Mouse (Mus musculus) forebrain, embryonic 15.5 days (tissue): ENCODE results near the gene Prickle1. TPM values are rescaled to one million over a fixed set of nuclear protein-coding genes. Genes with fewer than 3 reads are reported as not detected.

Experiments used
- ATAC-seq: fragments of 200-750 bp; cut with Nextera tagmentation; replicated peaks from 2 replicates; pipeline ENCODE4 v1.8.0; 2017; ENCODE audit warnings: mild to moderate bottlenecking, moderate TSS enrichment, moderate library complexity
- H3K27ac ChIP-seq: fragments of 300-500 bp; sonication (generic); replicated peaks from 2 replicates; pipeline ENCODE4 v1.5.1; 2015; ENCODE audit warnings: mild to moderate bottlenecking, inconsistent platforms
- H3K27me3 ChIP-seq: fragments of 300-500 bp; sonication (generic); 2 replicates; pipeline ENCODE4 v1.6.1; 2015; ENCODE audit warnings: inconsistent platforms
- H3K36me3 ChIP-seq: fragments of 300-500 bp; sonication (generic); 2 replicates; pipeline ENCODE4 v1.6.1; 2015; ENCODE audit warnings: mild to moderate bottlenecking, inconsistent platforms
- H3K4me1 ChIP-seq: fragments of 300-500 bp; sonication (generic); 2 replicates; pipeline ENCODE4 v1.6.1; 2015; ENCODE audit warnings: inconsistent platforms
- H3K4me2 ChIP-seq: fragments of 300-500 bp; sonication (generic); replicated peaks from 2 replicates; pipeline ENCODE4 v1.6.1; 2015; ENCODE audit warnings: mild to moderate bottlenecking, inconsistent platforms
- H3K4me3 ChIP-seq: fragments of 300-500 bp; sonication (generic); 2 replicates; pipeline ENCODE4 v1.5.1; 2015; ENCODE audit warnings: mild to moderate bottlenecking, inconsistent platforms
- H3K9ac ChIP-seq: fragments of 300-500 bp; sonication (generic); replicated peaks from 2 replicates; pipeline ENCODE4 v1.6.1; 2015; ENCODE audit warnings: mild to moderate bottlenecking, inconsistent platforms
- H3K9me3 ChIP-seq: fragments of 300-500 bp; sonication (generic); 2 replicates; pipeline ENCODE4 v1.6.1; 2016; ENCODE audit warnings: inconsistent platforms
- WGBS: fragments of 180-500 bp; shearing (Covaris S2); methylation state at CpG from one replicate; pipeline ENCODE4 v1.1.7; 2015; ENCODE audit warnings: mixed read lengths; 5-methylcytosine and 5-hydroxymethylcytosine counted together
- polyA plus RNA-seq: library from polyadenylated mRNA; unstranded; fragments of >200 nt; fragmentation: Nextera tagmentation; extraction: Ambion mirVana; gene quantifications from 2 replicates; pipeline ENCODE4 v1.2.1, GENCODE M21; 2015

The Prickle1 gene
- polyA plus RNA-seq, 1 experiment from 2014 or later, result 18.0 TPM

- Histone ChIP-seq H3K4me1 (no peaks in the 10 kb centered on the region), H3K27ac (no peak overlapping the region), H3K36me3 (no peaks in the 10 kb centered on the region), H3K4me2 (no peak overlapping the region), H3K9me3 (no peaks in the 10 kb centered on the region), H3K27me3 (no peaks in the 10 kb centered on the region), H3K9ac (no peak overlapping the region), H3K4me3 (no peak overlapping the region)
- ATAC-seq, result no peak
- WGBS, result 89% methylated on average over 3 of the region's 3 CpGs
Measured at GRCm38 (mm10) chr15:93530703-93531032, 65.0 kb downstream of the Prickle1 start.

DNA sequence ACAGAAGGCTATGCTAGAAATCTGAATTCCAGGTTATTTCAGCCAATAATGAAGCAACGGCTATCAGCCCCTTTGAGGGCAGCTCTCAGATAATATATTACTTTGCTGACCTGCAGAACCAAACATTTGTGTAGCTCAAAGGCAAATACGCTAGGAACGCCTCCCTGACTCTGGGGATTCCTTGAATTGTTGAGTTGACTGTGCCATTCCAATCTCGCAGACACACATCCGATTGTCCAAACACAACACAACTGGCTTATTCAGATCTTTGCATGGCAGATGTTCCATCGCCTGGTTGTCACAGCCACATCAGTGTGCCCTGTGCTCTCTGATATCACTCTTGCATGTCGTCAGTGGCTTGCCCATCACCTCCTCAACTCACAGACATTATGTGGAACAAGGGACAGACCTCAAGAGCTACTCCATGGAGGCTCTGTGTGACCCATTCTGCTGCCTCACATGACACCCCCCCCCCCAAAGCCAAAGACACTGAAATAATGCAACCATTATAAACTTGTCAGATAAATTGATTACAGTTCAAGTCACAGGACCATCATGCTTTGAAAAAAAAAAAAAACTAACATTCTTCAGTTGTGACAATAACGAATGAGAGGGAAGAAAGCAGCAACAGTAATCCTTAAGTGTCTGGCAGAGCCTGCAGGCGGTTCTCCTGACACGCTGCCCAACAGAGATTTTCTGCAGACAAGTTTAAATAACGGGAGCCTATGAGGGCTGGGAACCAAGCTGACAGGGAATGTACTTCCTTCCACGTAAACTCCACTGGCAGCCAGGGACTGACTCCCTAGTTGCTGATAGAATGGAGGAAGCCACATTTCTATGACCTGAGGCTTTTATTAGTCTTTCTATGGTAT is 65.6 kb downstream of the Prickle1 start:
- Histone ChIP-seq H3K4me2 (no peak overlapping the region), H3K9ac (no peak overlapping the region), H3K36me3 (no peaks in the 10 kb centered on the region), H3K4me3 (no peak overlapping the region), H3K27me3 (no peaks in the 10 kb centered on the region), H3K27ac (no peak overlapping the region), H3K4me1 (no peaks in the 10 kb centered on the region), H3K9me3 (no peaks in the 10 kb centered on the region)
- ATAC-seq, result no peak
- 63% methylated on average over 12 of the region's 12 CpGs for WGBS

DNA sequence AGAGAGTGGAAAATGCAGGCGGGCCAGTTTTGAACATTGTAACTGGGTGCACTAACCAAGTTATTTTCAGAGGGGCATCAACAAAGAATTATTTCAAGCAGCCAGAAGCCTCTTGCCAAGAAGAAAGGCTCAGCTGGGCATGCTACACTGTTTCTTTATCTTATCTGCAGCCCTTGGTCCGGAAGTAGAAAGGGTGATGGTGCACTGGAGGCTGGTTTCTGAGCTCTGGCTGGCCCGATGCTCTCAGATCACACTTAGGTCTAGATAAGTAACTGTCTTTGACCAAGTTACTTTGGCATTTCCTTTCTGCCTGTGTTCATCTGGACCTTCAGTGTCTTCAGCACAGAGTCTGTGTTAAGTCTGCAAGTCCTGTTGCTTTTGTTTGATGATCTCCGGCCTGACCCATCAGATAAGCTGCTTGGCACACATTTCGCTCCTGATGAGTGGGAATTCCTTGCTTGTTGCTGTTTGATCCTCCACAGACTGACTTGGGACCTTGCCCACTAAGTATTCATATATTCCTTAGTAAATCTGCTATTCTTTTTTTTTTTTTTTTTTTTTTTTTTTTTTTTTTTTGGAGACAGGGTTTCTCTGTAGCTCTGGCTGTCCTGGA is 70.3 kb downstream of the Prickle1 start:
- no peak overlapping the region for H3K27ac ChIP-seq
- 91% methylated on average over 5 of the region's 5 CpGs for WGBS
- no peaks in the 10 kb centered on the region for H3K9me3 ChIP-seq
- 0 out of 2 replicates have a peak, but pooled peaks cover 2% of the 10 kb centered on the region for H3K4me1 ChIP-seq
- H3K36me3 ChIP-seq, result no peaks in the 10 kb centered on the region
- no peak overlapping the region for H3K4me3 ChIP-seq
- H3K27me3 ChIP-seq, result no peaks in the 10 kb centered on the region
- no peak for ATAC-seq
- H3K4me2 ChIP-seq, result no peak overlapping the region
- no peak overlapping the region for H3K9ac ChIP-seq

- ATAC-seq, result no peak
- no peaks in the 10 kb centered on the region for H3K9me3 ChIP-seq
- H3K27ac ChIP-seq, result no peak overlapping the region
- no peaks in the 10 kb centered on the region for H3K36me3 ChIP-seq
- H3K4me2 ChIP-seq, result no peak overlapping the region
- no peak overlapping the region for H3K9ac ChIP-seq
- H3K4me1 ChIP-seq, result peaks cover 25% of the 10 kb centered on the region
- no peak overlapping the region for H3K4me3 ChIP-seq
- H3K27me3 ChIP-seq, result 0 out of 2 replicates have a peak, but pooled peaks cover 5% of the 10 kb centered on the region
- WGBS, result 54% methylated on average over 3 of the region's 3 CpGs
Measured at GRCm38 (mm10) chr15:93521787-93522180, 73.9 kb downstream of the Prickle1 start.

DNA sequence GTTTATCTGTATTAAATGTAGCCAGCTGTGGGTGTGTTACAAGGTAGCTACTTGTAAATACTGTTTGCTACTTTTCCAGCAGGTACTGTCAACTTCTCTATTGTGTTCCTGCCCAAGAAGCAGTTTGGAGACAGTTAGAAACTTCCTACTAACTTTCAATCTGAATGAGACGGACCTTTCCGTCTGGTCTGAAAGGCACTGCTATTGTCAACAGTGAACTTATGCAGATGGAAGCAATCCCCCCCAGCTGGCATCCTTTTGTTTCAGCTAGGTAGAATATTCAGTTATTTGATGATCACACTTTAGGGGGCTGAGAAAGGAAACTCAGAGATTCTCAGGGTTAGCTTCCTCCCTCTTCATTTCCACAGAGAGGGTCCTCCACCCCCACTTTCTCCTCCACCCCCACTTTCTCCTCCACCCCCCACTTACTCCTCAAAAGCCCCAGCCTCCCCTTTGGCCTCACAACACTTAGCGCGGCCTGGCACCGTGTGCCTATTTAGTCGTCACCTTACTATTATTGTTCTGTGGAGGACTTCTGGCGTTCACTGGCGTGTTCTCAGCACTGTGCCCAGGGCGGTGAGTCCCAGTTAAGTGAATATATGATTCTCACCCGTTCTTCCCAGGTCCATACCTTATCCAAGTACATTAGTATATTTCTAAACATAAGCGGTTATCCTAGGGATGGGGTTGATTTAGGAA is 74.5 kb downstream of the Prickle1 start:
- no peaks in the 10 kb centered on the region for H3K36me3 ChIP-seq
- no peak overlapping the region for H3K4me3 ChIP-seq
- no peak overlapping the region for H3K4me2 ChIP-seq
- H3K4me1 ChIP-seq, result peaks cover 25% of the 10 kb centered on the region
- no peak overlapping the region for H3K9ac ChIP-seq
- WGBS, result 38% methylated on average over 11 of the region's 11 CpGs
- 0 out of 2 replicates have a peak, but pooled peaks cover 5% of the 10 kb centered on the region for H3K27me3 ChIP-seq
- no peaks in the 10 kb centered on the region for H3K9me3 ChIP-seq
- no peak overlapping the region for H3K27ac ChIP-seq
- no peak for ATAC-seq

DNA sequence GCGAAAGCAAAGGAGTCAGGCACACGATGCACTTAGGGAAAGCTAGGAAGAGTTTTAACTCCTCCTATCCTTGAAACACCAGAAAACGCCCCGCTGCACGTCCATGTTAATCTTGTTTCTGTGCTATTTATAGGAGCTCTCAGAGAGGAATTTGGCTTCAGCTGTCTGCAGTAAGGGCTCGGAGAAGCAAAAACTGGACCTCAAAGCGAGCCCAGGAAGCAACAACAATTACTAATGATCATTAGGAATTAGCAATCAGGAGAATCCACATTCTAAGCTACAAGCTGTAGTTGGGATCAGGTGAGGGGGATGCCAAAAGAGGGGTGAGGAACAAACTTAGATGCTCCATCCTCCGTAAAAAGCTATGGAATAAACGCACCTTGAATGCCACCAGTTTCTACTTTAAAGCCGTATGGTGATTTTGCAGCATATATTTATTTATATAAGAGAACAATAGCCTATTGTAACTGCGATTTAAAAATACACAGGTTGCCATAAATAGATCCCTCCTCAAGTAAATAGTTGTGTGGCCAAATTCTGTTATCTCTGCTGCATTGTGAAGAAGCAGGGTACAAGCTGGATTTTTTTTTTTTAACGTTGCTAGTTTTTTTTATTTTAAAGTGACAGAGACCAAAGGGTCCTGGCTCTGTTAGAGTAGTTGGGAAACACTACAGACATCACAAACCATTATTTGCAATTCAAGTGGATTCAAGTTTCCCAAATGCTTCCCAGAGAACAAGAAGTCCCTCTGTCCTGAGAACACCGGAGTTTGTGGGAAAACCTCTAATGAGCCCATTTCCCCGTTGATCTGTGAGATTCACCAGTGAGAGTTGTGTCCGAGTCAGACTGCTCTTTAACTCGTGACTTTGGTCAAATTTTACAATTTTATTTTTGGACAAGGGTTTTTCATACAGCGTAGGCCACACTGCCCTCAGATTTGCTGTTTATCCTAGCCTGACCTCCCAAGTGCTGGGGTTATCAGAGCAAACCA is 75.6 kb downstream of the Prickle1 start:
- Histone ChIP-seq H3K4me2 (peak overlapping the region; percentile 99), H3K4me3 (peak overlapping the region; percentile 81), H3K27me3 (0 out of 2 replicates have a peak, but pooled peaks cover 5% of the 10 kb centered on the region), H3K36me3 (no peaks in the 10 kb centered on the region), H3K9ac (peak overlapping the region; percentile 66), H3K27ac (peak overlapping the region; percentile 41), H3K4me1 (peaks cover 25% of the 10 kb centered on the region), H3K9me3 (no peaks in the 10 kb centered on the region)
- 9% methylated on average over 17 of the region's 17 CpGs for WGBS
- no peak for ATAC-seq

DNA sequence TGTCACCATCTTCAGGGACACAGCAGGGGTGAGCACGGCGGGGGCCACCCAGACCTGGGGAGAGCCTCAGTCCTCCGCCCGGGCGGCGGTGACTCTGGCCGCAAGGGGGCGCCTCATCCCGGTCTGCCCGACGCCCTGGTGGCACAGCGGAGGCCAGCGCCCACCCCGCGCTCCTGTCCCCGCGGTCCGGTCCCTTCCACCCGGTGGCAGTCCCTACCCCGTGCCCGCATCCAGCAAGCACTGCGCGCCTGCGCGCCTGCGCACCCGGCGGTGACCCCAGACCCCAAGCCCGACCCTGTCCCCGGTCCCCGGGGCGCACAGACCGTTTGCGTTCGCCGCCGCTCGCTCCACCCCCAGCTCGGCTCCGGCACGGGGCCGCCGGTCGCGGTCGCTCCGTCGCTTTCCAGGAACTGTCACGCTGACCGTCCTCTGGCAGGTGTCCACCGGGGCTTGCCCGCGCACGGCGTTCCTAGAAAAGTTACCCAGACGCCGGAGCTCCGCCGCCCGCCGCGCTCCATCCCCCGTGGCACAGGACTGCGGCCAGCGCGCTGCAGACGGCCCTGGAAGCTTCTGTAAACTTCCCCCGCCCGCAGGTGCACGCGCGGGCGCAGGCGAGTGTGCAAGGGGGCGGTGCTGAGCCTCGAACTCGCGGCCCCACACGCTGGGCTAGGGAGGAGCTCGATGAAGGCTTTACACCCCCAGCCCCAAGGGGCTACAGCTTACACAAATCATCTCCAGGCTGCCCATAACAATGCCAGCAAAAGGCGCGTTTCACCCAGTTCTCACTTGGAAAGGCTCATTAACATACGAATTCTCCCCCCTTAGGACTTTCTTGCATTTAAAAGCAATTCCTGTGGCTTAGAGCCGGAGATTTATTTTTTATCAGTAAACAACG is 76.5 kb downstream of the Prickle1 start:
- WGBS, result under 1% methylated on average over 85 of the region's 85 CpGs
- H3K27me3 ChIP-seq, result 0 out of 2 replicates have a peak, but pooled peaks cover 5% of the 10 kb centered on the region
- peak overlapping the region; percentile 81 for H3K4me3 ChIP-seq
- H3K27ac ChIP-seq, result peak overlapping the region; percentile 41
- peaks cover 25% of the 10 kb centered on the region for H3K4me1 ChIP-seq
- H3K4me2 ChIP-seq, result peak overlapping the region; percentile 99
- no peaks in the 10 kb centered on the region for H3K36me3 ChIP-seq
- peak overlapping the region; percentile 66 for H3K9ac ChIP-seq
- no peaks in the 10 kb centered on the region for H3K9me3 ChIP-seq
- ATAC-seq, result peak; percentile 91

- peak overlapping the region; percentile 81 for H3K4me3 ChIP-seq
- peak overlapping the region; percentile 99 for H3K4me2 ChIP-seq
- no peak for ATAC-seq
- H3K9me3 ChIP-seq, result no peaks in the 10 kb centered on the region
- H3K27ac ChIP-seq, result no peak overlapping the region
- no peaks in the 10 kb centered on the region for H3K36me3 ChIP-seq
- H3K27me3 ChIP-seq, result 0 out of 2 replicates have a peak, but pooled peaks cover 5% of the 10 kb centered on the region
- WGBS, result 2% methylated on average over 23 of the region's 23 CpGs
- peaks cover 28% of the 10 kb centered on the region for H3K4me1 ChIP-seq
- H3K9ac ChIP-seq, result peak overlapping the region; percentile 66
Measured at GRCm38 (mm10) chr15:93518143-93518902, 77.4 kb downstream of the Prickle1 start.

DNA sequence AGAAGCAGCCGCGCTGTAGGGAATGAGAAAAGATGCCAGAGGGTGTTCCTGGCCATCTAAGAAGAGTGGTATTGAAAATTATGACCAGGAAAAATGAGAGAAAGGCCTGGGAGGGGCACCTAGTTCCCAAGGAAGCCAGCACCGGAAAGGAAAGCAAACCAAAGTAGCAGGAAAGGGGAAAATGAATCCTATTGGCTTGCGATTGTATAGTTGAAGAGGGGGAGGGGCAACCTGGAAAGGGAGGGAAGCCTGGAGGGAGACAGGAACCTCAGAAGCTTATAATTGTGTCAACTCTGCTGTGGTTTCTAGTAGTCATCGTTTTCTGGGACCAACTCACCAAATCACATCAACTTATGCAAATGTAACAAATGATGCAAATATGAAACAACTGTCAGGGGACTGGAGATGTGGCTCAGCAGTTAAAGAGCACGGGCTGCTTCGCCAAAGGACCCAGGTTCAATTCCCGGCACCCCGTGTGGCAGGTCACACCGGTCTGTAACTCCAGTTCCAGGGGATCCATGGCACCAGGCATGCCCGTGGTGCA is 78.6 kb downstream of the Prickle1 start:
- Histone ChIP-seq H3K9me3 (no peaks in the 10 kb centered on the region), H3K4me3 (no peak overlapping the region), H3K4me1 (peaks cover 35% of the 10 kb centered on the region), H3K27me3 (0 out of 2 replicates have a peak, but pooled peaks cover 5% of the 10 kb centered on the region), H3K27ac (no peak overlapping the region), H3K36me3 (no peaks in the 10 kb centered on the region), H3K9ac (no peak overlapping the region), H3K4me2 (no peak overlapping the region)
- WGBS, result 79% methylated on average over 11 of the region's 11 CpGs
- ATAC-seq, result no peak

DNA sequence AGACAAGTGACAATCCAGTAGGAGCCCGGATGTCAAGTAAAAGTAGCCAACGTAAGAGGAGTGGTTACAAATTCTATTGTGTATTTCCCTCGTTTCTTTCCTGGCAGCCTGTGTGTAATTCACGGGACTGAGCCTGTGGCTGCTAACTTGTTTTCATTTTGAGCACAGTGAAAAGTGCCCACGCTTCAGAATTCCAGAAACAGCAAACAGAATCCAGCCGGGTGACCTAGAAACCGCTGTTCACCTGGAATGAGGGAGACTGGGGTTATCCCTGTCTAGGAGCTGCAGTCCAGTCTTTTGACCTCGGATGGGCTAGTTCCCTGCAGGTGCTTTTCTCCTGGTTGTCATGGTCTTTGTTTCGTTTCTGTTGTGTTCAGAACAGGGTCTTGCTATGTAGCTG is 80.4 kb downstream of the Prickle1 start:
- Histone ChIP-seq H3K27ac (no peak overlapping the region), H3K36me3 (no peaks in the 10 kb centered on the region), H3K4me1 (peaks cover 44% of the 10 kb centered on the region), H3K9ac (no peak overlapping the region), H3K4me3 (no peak overlapping the region), H3K27me3 (0 out of 2 replicates have a peak, but pooled peaks cover 5% of the 10 kb centered on the region), H3K9me3 (no peaks in the 10 kb centered on the region), H3K4me2 (no peak overlapping the region)
- WGBS, result 64% methylated on average over 9 of the region's 9 CpGs
- no peak for ATAC-seq
